Mouse (Mus musculus): ENCODE results near the gene Emcn. TPM values are rescaled to one million over a fixed set of nuclear protein-coding genes. Genes with fewer than 3 reads are reported as not detected.

Emcn gene
- polyA plus RNA-seq, 1 experiment from 2014 or later: 23.1 TPM

DNA sequence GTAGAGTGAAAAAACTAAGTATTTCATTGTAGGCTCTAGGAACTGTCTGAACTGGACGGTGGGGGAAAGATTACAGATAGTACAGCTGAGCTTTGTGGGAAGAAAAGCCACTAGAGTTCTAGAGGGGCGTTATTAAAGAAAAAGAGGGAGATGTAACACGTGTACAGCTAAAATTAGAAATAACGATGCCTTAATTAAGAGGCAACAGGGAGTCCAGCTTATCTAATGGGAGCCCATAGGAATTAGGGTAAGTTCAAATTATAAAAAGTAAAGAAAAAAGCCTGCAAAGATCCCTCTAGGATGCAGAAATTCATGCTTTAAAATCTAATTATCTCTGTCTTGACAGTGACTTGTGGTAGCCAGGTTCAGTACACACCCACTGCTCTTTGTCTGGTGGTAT, 15.8 kb downstream of the Emcn start:
- Histone ChIP-seq H3K27ac (ENCODE audit: low read depth, low read length) (no peak overlapping the region), H3K27me3 (ENCODE audit: control insufficient read depth, insufficient read depth, low read length) (no peaks in the 10 kb centered on the region), H3K9ac (ENCODE audit: low read length) (no peak overlapping the region), H3K4me3 (ENCODE audit: low read depth, low read length) (no peak overlapping the region), H3K9me3 (ENCODE audit: control insufficient read depth, low read length) (no peaks in the 10 kb centered on the region), H3K36me3 (ENCODE audit: control insufficient read depth, insufficient read depth, low read length) (no peaks in the 10 kb centered on the region), H3K4me2 (ENCODE audit: low read depth, low read length, severe bottlenecking) (no peak overlapping the region), H3K4me1 (replicated peaks; ENCODE audit: control insufficient read depth, insufficient read depth, low read length) (no peaks in the 10 kb centered on the region)
- DNase-seq (ENCODE audit: low spot score): no peak
- 50% methylated on average over 4 of the region's 4 CpGs for WGBS
- no peak for ATAC-seq (replicated peaks; ENCODE audit: low FRiP score)

- Histone ChIP-seq H3K4me3 (ENCODE audit: low read depth, low read length) (no peak overlapping the region), H3K27ac (ENCODE audit: low read depth, low read length) (no peak overlapping the region), H3K4me1 (replicated peaks; ENCODE audit: control insufficient read depth, insufficient read depth, low read length) (no peaks in the 10 kb centered on the region), H3K9me3 (ENCODE audit: control insufficient read depth, low read length) (no peaks in the 10 kb centered on the region), H3K36me3 (ENCODE audit: control insufficient read depth, insufficient read depth, low read length) (no peaks in the 10 kb centered on the region), H3K4me2 (ENCODE audit: low read depth, low read length, severe bottlenecking) (no peak overlapping the region), H3K27me3 (ENCODE audit: control insufficient read depth, insufficient read depth, low read length) (no peaks in the 10 kb centered on the region), H3K9ac (ENCODE audit: low read length) (no peak overlapping the region)
- ATAC-seq (replicated peaks; ENCODE audit: low FRiP score) (no peak), DNase-seq (ENCODE audit: low spot score) (no peak)
- 91% methylated on average over 6 of the region's 6 CpGs for WGBS
Measured at GRCm38 (mm10) chr3:137367123-137367825, 26.4 kb downstream of the Emcn start.

DNA sequence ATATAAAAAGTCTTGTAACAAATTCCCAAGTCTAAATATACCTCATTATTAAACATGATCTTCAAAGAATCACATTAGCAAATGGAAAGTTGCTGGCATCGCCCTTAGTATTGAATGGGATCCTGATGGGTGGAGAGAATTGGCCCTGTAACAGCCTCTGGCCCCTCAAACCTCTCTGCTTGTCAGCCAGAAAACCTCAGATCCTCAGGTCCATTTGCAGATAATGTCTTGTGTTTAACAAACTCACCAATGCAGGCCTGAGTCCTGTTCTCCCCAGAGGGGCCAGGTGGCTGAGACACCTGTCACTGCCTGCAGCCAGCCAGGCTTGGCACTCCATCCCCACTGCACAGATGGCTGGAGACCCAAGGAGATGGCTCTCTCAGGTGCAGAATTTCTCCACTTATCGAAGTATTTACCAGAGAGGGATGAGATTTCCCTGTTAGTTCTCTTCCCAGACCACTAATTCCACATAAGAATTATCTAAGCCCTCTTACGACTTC, 27.0 kb downstream of the Emcn start:
- Histone ChIP-seq H3K9me3 (ENCODE audit: control insufficient read depth, low read length) (no peaks in the 10 kb centered on the region), H3K4me3 (ENCODE audit: low read depth, low read length) (no peak overlapping the region), H3K36me3 (ENCODE audit: control insufficient read depth, insufficient read depth, low read length) (no peaks in the 10 kb centered on the region), H3K4me2 (ENCODE audit: low read depth, low read length, severe bottlenecking) (no peak overlapping the region), H3K4me1 (replicated peaks; ENCODE audit: control insufficient read depth, insufficient read depth, low read length) (no peaks in the 10 kb centered on the region), H3K27me3 (ENCODE audit: control insufficient read depth, insufficient read depth, low read length) (no peaks in the 10 kb centered on the region), H3K9ac (ENCODE audit: low read length) (no peak overlapping the region), H3K27ac (ENCODE audit: low read depth, low read length) (no peak overlapping the region)
- ATAC-seq (replicated peaks; ENCODE audit: low FRiP score) (no peak), DNase-seq (ENCODE audit: low spot score) (no peak)
- 74% methylated on average over 3 of the region's 3 CpGs for whole genome bisulfite sequencing

DNA sequence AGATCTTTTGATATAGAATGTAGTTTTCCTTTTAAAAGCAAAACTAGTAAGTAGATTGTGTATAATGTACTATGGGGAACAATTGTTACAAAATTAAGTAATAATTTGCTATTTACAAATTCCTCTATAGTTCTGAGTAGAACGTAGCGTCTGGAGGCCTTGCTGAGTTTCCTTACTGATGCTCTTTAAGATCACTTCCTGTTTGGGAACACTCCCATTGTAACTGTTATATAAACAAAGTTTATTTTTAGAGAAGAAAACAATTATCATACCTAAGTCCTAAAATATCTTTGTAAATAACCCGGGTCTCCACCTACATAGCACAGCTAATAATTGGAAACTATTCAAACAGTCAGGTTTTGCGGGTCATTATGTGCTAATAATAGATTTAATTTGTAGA, 32.0 kb downstream of the Emcn start:
- 84% methylated on average over 4 of the region's 4 CpGs for WGBS
- Histone ChIP-seq H3K27ac (ENCODE audit: low read depth, low read length) (no peak overlapping the region), H3K4me1 (replicated peaks; ENCODE audit: control insufficient read depth, insufficient read depth, low read length) (no peaks in the 10 kb centered on the region), H3K9me3 (ENCODE audit: control insufficient read depth, low read length) (no peaks in the 10 kb centered on the region), H3K4me3 (ENCODE audit: low read depth, low read length) (no peak overlapping the region), H3K9ac (ENCODE audit: low read length) (no peak overlapping the region), H3K4me2 (ENCODE audit: low read depth, low read length, severe bottlenecking) (no peak overlapping the region), H3K36me3 (ENCODE audit: control insufficient read depth, insufficient read depth, low read length) (no peaks in the 10 kb centered on the region), H3K27me3 (ENCODE audit: control insufficient read depth, insufficient read depth, low read length) (no peaks in the 10 kb centered on the region)
- ATAC-seq (replicated peaks; ENCODE audit: low FRiP score): no peak
- no peak for DNase-seq (ENCODE audit: low spot score)

- Histone ChIP-seq H3K9ac (ENCODE audit: low read length) (no peak overlapping the region), H3K27me3 (ENCODE audit: control insufficient read depth, insufficient read depth, low read length) (no peaks in the 10 kb centered on the region), H3K9me3 (ENCODE audit: control insufficient read depth, low read length) (no peaks in the 10 kb centered on the region), H3K4me1 (replicated peaks; ENCODE audit: control insufficient read depth, insufficient read depth, low read length) (no peaks in the 10 kb centered on the region), H3K4me3 (ENCODE audit: low read depth, low read length) (no peak overlapping the region), H3K27ac (ENCODE audit: low read depth, low read length) (no peak overlapping the region), H3K4me2 (ENCODE audit: low read depth, low read length, severe bottlenecking) (no peak overlapping the region), H3K36me3 (ENCODE audit: control insufficient read depth, insufficient read depth, low read length) (no peaks in the 10 kb centered on the region)
- ATAC-seq (replicated peaks; ENCODE audit: low FRiP score): no peak
- 88% methylated on average over 2 of the region's 2 CpGs for WGBS
- DNase-seq (ENCODE audit: low spot score): no peak
Measured at GRCm38 (mm10) chr3:137382311-137382710, 41.4 kb downstream of the Emcn start.

- Histone ChIP-seq H3K9ac (ENCODE audit: low read length) (no peak overlapping the region), H3K9me3 (ENCODE audit: control insufficient read depth, low read length) (no peaks in the 10 kb centered on the region), H3K27ac (ENCODE audit: low read depth, low read length) (no peak overlapping the region), H3K36me3 (ENCODE audit: control insufficient read depth, insufficient read depth, low read length) (no peaks in the 10 kb centered on the region), H3K4me3 (ENCODE audit: low read depth, low read length) (no peak overlapping the region), H3K27me3 (ENCODE audit: control insufficient read depth, insufficient read depth, low read length) (no peaks in the 10 kb centered on the region), H3K4me1 (replicated peaks; ENCODE audit: control insufficient read depth, insufficient read depth, low read length) (no peaks in the 10 kb centered on the region), H3K4me2 (ENCODE audit: low read depth, low read length, severe bottlenecking) (no peak overlapping the region)
- WGBS: 82% methylated on average over 11 of the region's 11 CpGs
- ATAC-seq (replicated peaks; ENCODE audit: low FRiP score): no peak
- DNase-seq (ENCODE audit: low spot score): no peak
Measured at GRCm38 (mm10) chr3:137395588-137395987, 54.7 kb downstream of the Emcn start.

DNA sequence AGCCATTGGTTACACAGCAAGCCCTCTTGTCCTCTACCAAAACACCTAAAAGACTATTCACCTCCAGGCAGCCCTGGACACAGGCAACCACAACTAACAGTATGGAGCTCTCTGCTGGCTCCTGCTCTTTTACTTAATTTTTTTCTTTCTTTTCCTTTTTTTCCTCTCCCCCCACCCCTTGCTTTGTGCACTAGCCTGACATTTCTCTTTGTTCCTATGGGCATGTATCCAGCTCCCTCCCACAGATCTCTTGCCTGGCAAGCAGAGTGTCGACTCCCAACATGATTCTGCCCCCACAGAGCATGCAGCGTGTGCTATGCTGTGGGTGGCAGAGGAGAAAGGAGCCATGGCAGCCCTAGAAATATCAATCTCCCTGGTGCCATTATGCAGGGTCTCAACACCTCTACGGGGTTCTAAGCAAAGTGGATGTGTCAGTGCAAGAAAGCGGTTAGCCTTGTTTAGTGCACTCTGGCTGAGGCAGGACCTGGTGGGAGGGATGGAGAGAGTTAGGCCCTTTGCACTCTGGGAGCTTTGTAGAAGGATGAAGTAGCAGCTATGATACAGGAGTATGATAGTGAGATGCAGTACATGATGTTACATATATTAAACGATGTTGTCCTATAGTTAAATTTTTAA, 74.7 kb downstream of the Emcn start:
- WGBS: 83% methylated on average over 5 of the region's 5 CpGs
- no peak for ATAC-seq (replicated peaks; ENCODE audit: low FRiP score)
- no peaks in the 10 kb centered on the region for H3K36me3 ChIP-seq (ENCODE audit: control insufficient read depth, insufficient read depth, low read length)
- H3K27ac ChIP-seq (ENCODE audit: low read depth, low read length): no peak overlapping the region
- H3K4me2 ChIP-seq (ENCODE audit: low read depth, low read length, severe bottlenecking): no peak overlapping the region
- H3K9ac ChIP-seq (ENCODE audit: low read length): no peak overlapping the region
- no peak overlapping the region for H3K4me3 ChIP-seq (ENCODE audit: low read depth, low read length)
- no peaks in the 10 kb centered on the region for H3K4me1 ChIP-seq (replicated peaks; ENCODE audit: control insufficient read depth, insufficient read depth, low read length)
- no peaks in the 10 kb centered on the region for H3K27me3 ChIP-seq (ENCODE audit: control insufficient read depth, insufficient read depth, low read length)
- no peak for DNase-seq (ENCODE audit: low spot score)
- H3K9me3 ChIP-seq (ENCODE audit: control insufficient read depth, low read length): no peaks in the 10 kb centered on the region

GRCm38 (mm10) chr3:137418636-137419035, 77.8 kb downstream of the Emcn start:
- WGBS: 70% methylated on average over 4 of the region's 4 CpGs
- peak; percentile 57; the same call in 1 of the 2 replicates for ATAC-seq (replicated peaks; ENCODE audit: low FRiP score)

GRCm38 (mm10) chr3:137429516-137429915, 88.6 kb downstream of the Emcn start:
- no peak for ATAC-seq (replicated peaks; ENCODE audit: low FRiP score)
- no peak overlapping the region for H3K9ac ChIP-seq (ENCODE audit: low read length)
- 95% methylated on average over 6 of the region's 6 CpGs for WGBS

More at GRCm38 (mm10) chr3:137418636-137419035, 77.8 kb downstream of the Emcn start:
- no peak overlapping the region for H3K4me3 ChIP-seq (ENCODE audit: low read depth, low read length)
- H3K27me3 ChIP-seq (ENCODE audit: control insufficient read depth, insufficient read depth, low read length): no peaks in the 10 kb centered on the region
- H3K9ac ChIP-seq (ENCODE audit: low read length): no peak overlapping the region
- no peak overlapping the region for H3K27ac ChIP-seq (ENCODE audit: low read depth, low read length)
- no peak overlapping the region for H3K4me2 ChIP-seq (ENCODE audit: low read depth, low read length, severe bottlenecking)
- H3K36me3 ChIP-seq (ENCODE audit: control insufficient read depth, insufficient read depth, low read length): no peaks in the 10 kb centered on the region
- H3K9me3 ChIP-seq (ENCODE audit: control insufficient read depth, low read length): no peaks in the 10 kb centered on the region
- DNase-seq (ENCODE audit: low spot score): no peak
- no peaks in the 10 kb centered on the region for H3K4me1 ChIP-seq (replicated peaks; ENCODE audit: control insufficient read depth, insufficient read depth, low read length)

More at GRCm38 (mm10) chr3:137429516-137429915, 88.6 kb downstream of the Emcn start:
- no peak overlapping the region for H3K27ac ChIP-seq (ENCODE audit: low read depth, low read length)
- H3K4me1 ChIP-seq (replicated peaks; ENCODE audit: control insufficient read depth, insufficient read depth, low read length): no peaks in the 10 kb centered on the region
- H3K27me3 ChIP-seq (ENCODE audit: control insufficient read depth, insufficient read depth, low read length): no peaks in the 10 kb centered on the region
- no peak overlapping the region for H3K4me2 ChIP-seq (ENCODE audit: low read depth, low read length, severe bottlenecking)
- H3K4me3 ChIP-seq (ENCODE audit: low read depth, low read length): no peak overlapping the region
- DNase-seq (ENCODE audit: low spot score): no peak
- no peaks in the 10 kb centered on the region for H3K9me3 ChIP-seq (ENCODE audit: control insufficient read depth, low read length)
- H3K36me3 ChIP-seq (ENCODE audit: control insufficient read depth, insufficient read depth, low read length): no peaks in the 10 kb centered on the region

Data from forebrain, embryonic 11.5 days (tissue).